Mouse (Mus musculus): ENCODE results near the gene Phf21a. TPM values are rescaled to one million over a fixed set of nuclear protein-coding genes. Genes with fewer than 3 reads are reported as not detected.

Phf21a gene
- polyA plus RNA-seq, 1 experiment: not detected

DNA sequence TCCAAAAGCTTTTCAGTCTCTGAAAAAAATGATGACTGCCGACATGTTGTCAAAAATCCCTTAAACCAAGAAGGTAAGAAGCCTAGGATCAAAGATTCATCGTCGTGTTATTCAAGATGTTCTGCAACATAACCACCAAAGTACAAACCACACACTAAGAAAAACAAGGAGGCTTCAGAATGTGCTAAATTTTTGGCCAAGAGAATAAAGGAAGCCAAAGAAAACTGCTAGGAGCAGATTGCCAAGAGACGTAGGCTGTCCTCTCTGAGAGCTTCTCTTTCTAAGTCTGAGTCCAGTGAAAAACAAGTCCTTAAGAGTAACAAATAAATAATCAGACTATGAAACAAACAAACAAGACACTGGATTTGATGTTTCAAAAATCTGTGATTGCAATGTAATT, 219.6 kb downstream of the Phf21a start:
- TF ChIP-seq CTCF (IDR thresholded peaks at IDR 0.05; ENCODE audit: insufficient read depth, low read depth, low read length) (no peak), POLR2A (IDR thresholded peaks at IDR 0.05; ENCODE audit: insufficient read depth, low read depth, low read length) (no peak)
- WGBS: 53% methylated on average over 4 of the region's 4 CpGs
- Histone ChIP-seq H3K4me3 (ENCODE audit: insufficient read depth, low read depth, low read length) (no peak overlapping the region), H3K4me1 (ENCODE audit: control insufficient read depth, insufficient read depth, low read length) (peaks cover 8% of the 10 kb centered on the region), H3K27ac (ENCODE audit: insufficient read depth, low read depth, low read length) (no peak overlapping the region)

- no peak overlapping the region for H3K27ac ChIP-seq (ENCODE audit: insufficient read depth, low read depth, low read length)
- peaks cover 8% of the 10 kb centered on the region for H3K4me1 ChIP-seq (ENCODE audit: control insufficient read depth, insufficient read depth, low read length)
- WGBS: 77% methylated on average over 1 of the region's 1 CpGs
- TF ChIP-seq POLR2A (IDR thresholded peaks at IDR 0.05; ENCODE audit: insufficient read depth, low read depth, low read length): no peak
- no peak for TF ChIP-seq CTCF (IDR thresholded peaks at IDR 0.05; ENCODE audit: insufficient read depth, low read depth, low read length)
- no peak overlapping the region for H3K4me3 ChIP-seq (ENCODE audit: insufficient read depth, low read depth, low read length)
Measured at GRCm38 (mm10) chr2:92314031-92314430, 221.1 kb downstream of the Phf21a start.

DNA sequence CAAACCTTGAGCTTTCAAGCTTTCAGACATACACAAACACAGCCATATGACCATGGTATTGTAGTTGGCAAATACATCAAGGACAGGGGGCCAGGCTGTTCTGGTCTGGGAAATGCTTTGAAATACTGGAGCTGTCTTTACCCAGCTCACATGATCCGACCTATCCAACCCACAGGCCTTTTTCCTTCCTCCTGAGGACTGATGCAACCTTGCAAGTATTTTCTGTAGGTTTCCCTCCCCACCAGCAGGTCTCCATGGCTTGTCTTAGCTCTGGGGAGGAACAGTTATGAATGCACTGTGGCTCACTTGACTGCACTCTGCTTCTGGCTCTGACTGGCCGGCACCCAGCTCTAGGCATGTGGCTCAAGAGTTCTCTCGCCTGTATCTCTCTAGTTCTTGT, 223.7 kb downstream of the Phf21a start:
- Histone ChIP-seq H3K27ac (ENCODE audit: insufficient read depth, low read depth, low read length) (no peak overlapping the region), H3K4me3 (ENCODE audit: insufficient read depth, low read depth, low read length) (no peak overlapping the region), H3K4me1 (ENCODE audit: control insufficient read depth, insufficient read depth, low read length) (peaks cover 8% of the 10 kb centered on the region)
- WGBS: 49% methylated on average over 3 of the region's 3 CpGs
- no peak for TF ChIP-seq POLR2A (IDR thresholded peaks at IDR 0.05; ENCODE audit: insufficient read depth, low read depth, low read length)
- no peak for TF ChIP-seq CTCF (IDR thresholded peaks at IDR 0.05; ENCODE audit: insufficient read depth, low read depth, low read length)

DNA sequence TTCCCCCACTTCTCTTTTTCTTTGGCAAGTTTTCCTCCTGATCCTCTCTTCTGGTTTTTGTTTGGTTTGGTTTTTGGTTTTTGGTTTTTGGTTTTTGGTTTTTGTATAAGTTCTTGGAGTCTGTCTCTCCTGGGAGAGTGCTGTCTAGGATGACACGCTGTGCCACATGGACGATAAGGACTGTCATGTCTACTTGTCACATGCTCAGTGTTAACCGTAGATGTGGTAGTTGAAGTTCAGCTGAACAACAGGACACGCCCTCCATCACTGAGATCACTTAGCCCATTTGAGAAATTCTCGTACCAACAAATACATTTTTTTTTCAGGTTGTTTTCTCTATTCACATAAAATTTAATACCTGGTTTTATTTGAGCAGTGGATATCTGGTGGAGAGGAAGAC, 224.3 kb downstream of the Phf21a start:
- H3K4me3 ChIP-seq (ENCODE audit: insufficient read depth, low read depth, low read length): no peak overlapping the region
- H3K4me1 ChIP-seq (ENCODE audit: control insufficient read depth, insufficient read depth, low read length): peaks cover 8% of the 10 kb centered on the region
- TF ChIP-seq CTCF (IDR thresholded peaks at IDR 0.05; ENCODE audit: insufficient read depth, low read depth, low read length) (no peak), POLR2A (IDR thresholded peaks at IDR 0.05; ENCODE audit: insufficient read depth, low read depth, low read length) (no peak)
- no peak overlapping the region for H3K27ac ChIP-seq (ENCODE audit: insufficient read depth, low read depth, low read length)
- WGBS: 84% methylated on average over 5 of the region's 5 CpGs

- Histone ChIP-seq H3K27ac (ENCODE audit: insufficient read depth, low read depth, low read length) (no peak overlapping the region), H3K4me1 (ENCODE audit: control insufficient read depth, insufficient read depth, low read length) (no peaks in the 10 kb centered on the region), H3K4me3 (ENCODE audit: insufficient read depth, low read depth, low read length) (no peak overlapping the region)
- no peak for TF ChIP-seq POLR2A (IDR thresholded peaks at IDR 0.05; ENCODE audit: insufficient read depth, low read depth, low read length)
- no peak for TF ChIP-seq CTCF (IDR thresholded peaks at IDR 0.05; ENCODE audit: insufficient read depth, low read depth, low read length)
- WGBS: 94% methylated on average over 2 of the region's 2 CpGs
Measured at GRCm38 (mm10) chr2:92322669-92323068, 229.8 kb downstream of the Phf21a start.

GRCm38 (mm10) chr2:92325676-92326075, 232.8 kb downstream of the Phf21a start:
- no peak overlapping the region for H3K4me3 ChIP-seq (ENCODE audit: insufficient read depth, low read depth, low read length)
- TF ChIP-seq CTCF (IDR thresholded peaks at IDR 0.05; ENCODE audit: insufficient read depth, low read depth, low read length): no peak
- no peak for TF ChIP-seq POLR2A (IDR thresholded peaks at IDR 0.05; ENCODE audit: insufficient read depth, low read depth, low read length)
- 88% methylated on average over 7 of the region's 7 CpGs for WGBS
- no peaks in the 10 kb centered on the region for H3K4me1 ChIP-seq (ENCODE audit: control insufficient read depth, insufficient read depth, low read length)
- H3K27ac ChIP-seq (ENCODE audit: insufficient read depth, low read depth, low read length): no peak overlapping the region

GRCm38 (mm10) chr2:92326221-92326620, 233.3 kb downstream of the Phf21a start:
- Histone ChIP-seq H3K27ac (ENCODE audit: insufficient read depth, low read depth, low read length) (no peak overlapping the region), H3K4me3 (ENCODE audit: insufficient read depth, low read depth, low read length) (no peak overlapping the region), H3K4me1 (ENCODE audit: control insufficient read depth, insufficient read depth, low read length) (no peaks in the 10 kb centered on the region)
- TF ChIP-seq CTCF (IDR thresholded peaks at IDR 0.05; ENCODE audit: insufficient read depth, low read depth, low read length): no peak
- TF ChIP-seq POLR2A (IDR thresholded peaks at IDR 0.05; ENCODE audit: insufficient read depth, low read depth, low read length): no peak
- WGBS: 87% methylated on average over 1 of the region's 1 CpGs

- H3K4me3 ChIP-seq (ENCODE audit: insufficient read depth, low read depth, low read length): no peak overlapping the region
- no peaks in the 10 kb centered on the region for H3K4me1 ChIP-seq (ENCODE audit: control insufficient read depth, insufficient read depth, low read length)
- no peak overlapping the region for H3K27ac ChIP-seq (ENCODE audit: insufficient read depth, low read depth, low read length)
- 90% methylated on average over 4 of the region's 4 CpGs for WGBS
- TF ChIP-seq POLR2A (IDR thresholded peaks at IDR 0.05; ENCODE audit: insufficient read depth, low read depth, low read length): no peak
- TF ChIP-seq CTCF (IDR thresholded peaks at IDR 0.05; ENCODE audit: insufficient read depth, low read depth, low read length): no peak
Measured at GRCm38 (mm10) chr2:92327601-92328000, 234.7 kb downstream of the Phf21a start.

DNA sequence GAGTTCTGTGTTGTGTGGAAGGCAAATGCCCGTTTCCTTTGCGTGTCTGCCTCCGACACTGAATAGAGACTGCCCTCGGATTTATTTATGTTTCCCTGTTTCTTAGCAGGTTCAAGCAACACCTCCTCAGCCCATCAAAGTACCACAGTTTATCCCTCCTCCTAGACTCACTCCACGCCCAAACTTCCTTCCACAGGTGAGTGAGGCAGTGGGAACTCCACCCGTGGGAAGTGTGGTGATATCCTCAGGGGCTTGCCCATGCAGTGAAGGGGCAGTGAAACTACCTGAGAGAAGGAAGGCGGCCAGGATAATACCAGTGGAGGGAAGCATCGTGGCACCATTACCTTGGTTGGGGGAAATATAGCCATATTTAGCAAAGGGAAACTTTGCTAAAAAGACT, 235.3 kb downstream of the Phf21a start:
- WGBS: 86% methylated on average over 8 of the region's 8 CpGs
- H3K4me3 ChIP-seq (ENCODE audit: insufficient read depth, low read depth, low read length): no peak overlapping the region
- TF ChIP-seq POLR2A (IDR thresholded peaks at IDR 0.05; ENCODE audit: insufficient read depth, low read depth, low read length) (no peak), CTCF (IDR thresholded peaks at IDR 0.05; ENCODE audit: insufficient read depth, low read depth, low read length) (no peak)
- no peaks in the 10 kb centered on the region for H3K4me1 ChIP-seq (ENCODE audit: control insufficient read depth, insufficient read depth, low read length)
- no peak overlapping the region for H3K27ac ChIP-seq (ENCODE audit: insufficient read depth, low read depth, low read length)

GRCm38 (mm10) chr2:92330840-92331239, 237.9 kb downstream of the Phf21a start:
- 50% methylated on average over 2 of the region's 2 CpGs for WGBS
- Histone ChIP-seq H3K4me3 (ENCODE audit: insufficient read depth, low read depth, low read length) (no peak overlapping the region), H3K27ac (ENCODE audit: insufficient read depth, low read depth, low read length) (no peak overlapping the region), H3K4me1 (ENCODE audit: control insufficient read depth, insufficient read depth, low read length) (no peaks in the 10 kb centered on the region)
- TF ChIP-seq CTCF (IDR thresholded peaks at IDR 0.05; ENCODE audit: insufficient read depth, low read depth, low read length): no peak
- no peak for TF ChIP-seq POLR2A (IDR thresholded peaks at IDR 0.05; ENCODE audit: insufficient read depth, low read depth, low read length)
